Mouse (Mus musculus) heart, postnatal 25 days (tissue): ENCODE results near the gene Rgs21. TPM values are rescaled to one million over a fixed set of nuclear protein-coding genes. Genes with fewer than 3 reads are reported as not detected.

Experiments used
- DNase-seq: peaks from one replicate; pipeline ENCODE4 v3.0.0; 2022; ENCODE audit warnings: low spot score
- intact Hi-C: fragments of 180-260 bp; cut with DNase I; formaldehyde crosslinking; loops from one replicate; pipeline ENCODE4 v1.15.1; 2025
- total RNA-seq, 2 experiments: library from RNA; stranded (reverse); gene quantifications; 2 replicates each; pipeline ENCODE4 v1.2.3; 2021

Gene Rgs21
- not detected for total RNA-seq

GRCm38 (mm10) chr1:144567567-144567966, at the start of gene Rgs21:
Gene Rgs21, minus strand, starts transcription at chr1:144567667.
- intact Hi-C loops = no loop called here
- DNase-seq = no peak

- intact Hi-C loops = no loop called here
- DNase-seq = no peak
Observed at GRCm38 (mm10) chr1:144604071-144604470, 36.6 kb upstream of the Rgs21 start.

- intact Hi-C loops = no loop called here
- DNase-seq = no peak
Observed at GRCm38 (mm10) chr1:144602987-144603386, 35.5 kb upstream of the Rgs21 start.

GRCm38 (mm10) chr1:144579321-144579720, 11.9 kb upstream of the Rgs21 start:
- DNase-seq = no peak
- intact Hi-C loops = no loop called here

GRCm38 (mm10) chr1:144572972-144573371, 5.5 kb upstream of the Rgs21 start:
- DNase-seq = no peak
- intact Hi-C loops = no loop called here

GRCm38 (mm10) chr1:144569905-144570304, 2.4 kb upstream of the Rgs21 start:
- no peak for DNase-seq

GRCm38 (mm10) chr1:144545142-144545541, 22.3 kb downstream of the Rgs21 start:
- intact Hi-C loops = no loop called here

More at GRCm38 (mm10) chr1:144569905-144570304, 2.4 kb upstream of the Rgs21 start:
- intact Hi-C loops = no loop called here

GRCm38 (mm10) chr1:144544497-144544961, 22.9 kb downstream of the Rgs21 start:
- DNase-seq = no peak
- intact Hi-C loops = no loop called here

More at GRCm38 (mm10) chr1:144545142-144545541, 22.3 kb downstream of the Rgs21 start:
- no peak for DNase-seq

- DNase-seq = no peak
- intact Hi-C loops = no loop called here
Observed at GRCm38 (mm10) chr1:144531746-144532145, 35.7 kb downstream of the Rgs21 start.

GRCm38 (mm10) chr1:144517878-144518426, 49.5 kb downstream of the Rgs21 start:
- DNase-seq = no peak
- intact Hi-C loops = no loop called here

- DNase-seq = no peak
- intact Hi-C loops = no loop called here
Observed at GRCm38 (mm10) chr1:144502241-144502640, 65.2 kb downstream of the Rgs21 start.

GRCm38 (mm10) chr1:144500423-144500822, 67.0 kb downstream of the Rgs21 start:
- DNase-seq = no peak
- intact Hi-C loops = no loop called here

GRCm38 (mm10) chr1:144499719-144500118, 67.7 kb downstream of the Rgs21 start:
- DNase-seq = no peak
- intact Hi-C loops = no loop called here

- intact Hi-C loops = no loop called here
- DNase-seq = no peak
Observed at GRCm38 (mm10) chr1:144498725-144499124, 68.7 kb downstream of the Rgs21 start.

- intact Hi-C loops = no loop called here
- no peak for DNase-seq
Observed at GRCm38 (mm10) chr1:144498051-144498450, 69.4 kb downstream of the Rgs21 start.

GRCm38 (mm10) chr1:144493336-144493735, 74.1 kb downstream of the Rgs21 start:
- DNase-seq = no peak
- intact Hi-C loops = no loop called here

- intact Hi-C loops = no loop called here
- no peak for DNase-seq
Observed at GRCm38 (mm10) chr1:144488223-144488835, 79.1 kb downstream of the Rgs21 start.

Other genes with a start within 250 kb of the Rgs21 start
- gene Rgs18, start 207.8 kb upstream of the Rgs21 start, total RNA-seq = 1 to 10 TPM; 1.7 to 3.1 TPM